Mouse (Mus musculus) heart, postnatal 0 days (tissue): ENCODE data around the gene Il1rn.

Experiments
- CTCF ChIP-seq: IDR thresholded peaks from 2 replicates; pipeline ENCODE4 v1.5.1; 2016; ENCODE audit warnings: antibody characterized with exemption, control low read depth, low read depth
- EP300 ChIP-seq: IDR thresholded peaks from 2 replicates; pipeline ENCODE4 v1.6.1; 2016; ENCODE audit warnings: antibody characterized with exemption, low read depth

- TF ChIP-seq CTCF = no peak
- no peak for TF ChIP-seq EP300
Measured at GRCm38 (mm10) chr2:24400711-24401110, 64.1 kb downstream of the Il1rn start.
